Mouse (Mus musculus) right cerebral cortex, postnatal 36 days (tissue): ENCODE data around the gene Csmd2.

Source experiments
- DNase-seq, 2 experiments: peaks; one replicate each; pipeline ENCODE4 v3.0.0; 2022; ENCODE audit warnings: low spot score in 2 of 2, mixed read lengths in 1 of 2

The Csmd2 gene

DNA sequence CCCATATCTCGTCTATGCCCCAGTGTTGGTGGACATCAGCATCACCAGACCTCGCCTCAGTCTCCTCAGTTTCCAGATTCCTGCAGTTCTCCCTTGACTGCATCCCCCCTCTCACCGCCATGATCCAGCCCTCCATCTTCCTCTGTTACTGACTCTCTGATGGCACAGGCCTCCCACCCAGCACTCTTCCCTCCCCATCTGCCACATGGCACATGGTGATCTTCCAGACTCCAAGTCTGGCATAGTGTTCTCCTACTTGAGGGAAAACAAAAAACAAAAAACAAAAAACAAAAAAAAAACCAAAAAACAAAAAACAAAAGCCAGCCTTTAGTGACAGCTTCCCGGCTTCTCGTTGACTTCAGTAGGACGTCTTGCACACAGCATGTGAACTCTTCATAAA lies 339.8 kb downstream of the Csmd2 start:
- DNase-seq = no peak

DNA sequence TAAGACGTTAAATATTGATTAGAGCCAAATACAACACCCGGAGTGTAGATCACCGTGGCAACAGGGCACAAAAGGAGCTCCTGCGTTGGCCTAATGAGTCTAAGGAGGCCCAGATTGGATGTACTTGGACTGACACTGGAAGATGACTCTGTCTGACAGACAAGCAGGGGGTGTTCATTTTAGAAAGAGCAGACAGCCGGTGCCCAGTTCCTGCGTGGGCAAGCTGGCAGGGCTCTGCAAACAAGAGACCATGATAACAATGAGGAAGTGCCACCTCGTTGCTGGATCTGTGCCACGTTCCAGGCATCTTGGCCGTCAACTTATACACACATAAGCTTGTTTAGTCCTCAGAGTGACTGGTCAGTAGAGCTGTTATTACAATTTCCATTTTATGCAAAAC lies 342.9 kb downstream of the Csmd2 start:
- peak; percentile 61 to 62 for DNase-seq

DNA sequence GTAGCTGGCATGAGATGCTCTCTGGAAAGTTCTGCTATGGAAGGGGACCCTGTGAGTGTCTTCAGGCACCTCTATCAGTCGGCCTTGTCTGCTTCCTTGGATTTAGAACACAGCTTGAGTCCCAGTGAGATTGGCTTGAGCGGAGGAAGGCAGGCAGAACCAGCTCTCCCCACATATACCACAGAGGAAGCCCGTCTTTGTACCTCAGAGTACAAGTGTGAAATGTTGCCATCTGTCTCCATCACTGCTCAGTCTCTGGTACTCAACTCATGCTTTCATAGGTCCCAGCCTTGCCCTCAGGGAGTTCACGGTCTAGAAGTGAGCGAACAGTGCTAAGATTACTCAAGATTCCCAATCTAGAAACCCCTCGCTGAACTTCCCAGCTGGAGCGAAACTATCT lies 352.8 kb downstream of the Csmd2 start:
- DNase-seq = no peak

- peak in 1 of 2 experiments; percentile 55 for DNase-seq
These were observed 353.7 kb downstream of the Csmd2 start for GRCm38 (mm10) chr4:128341315-128341714.

DNA sequence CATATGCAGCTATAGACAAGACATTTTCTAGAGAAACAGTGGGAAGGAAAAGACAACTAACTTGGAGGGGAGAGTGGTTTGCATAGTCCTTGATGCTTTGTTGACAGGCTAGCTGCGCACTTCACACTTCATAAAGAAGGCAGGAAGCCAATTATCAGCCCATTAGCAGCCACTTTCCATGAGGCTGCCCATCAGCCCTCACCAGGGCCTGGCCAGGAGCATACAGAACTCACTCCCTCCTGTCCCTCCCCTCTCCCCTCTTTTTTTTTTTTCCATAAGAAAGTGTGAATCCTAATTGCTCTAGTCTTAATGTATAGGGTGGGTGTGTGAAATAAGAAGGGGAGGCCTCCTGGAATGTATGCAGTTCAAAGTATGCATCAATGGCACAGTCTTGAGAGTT lies 354.6 kb downstream of the Csmd2 start:
- no peak for DNase-seq

DNA sequence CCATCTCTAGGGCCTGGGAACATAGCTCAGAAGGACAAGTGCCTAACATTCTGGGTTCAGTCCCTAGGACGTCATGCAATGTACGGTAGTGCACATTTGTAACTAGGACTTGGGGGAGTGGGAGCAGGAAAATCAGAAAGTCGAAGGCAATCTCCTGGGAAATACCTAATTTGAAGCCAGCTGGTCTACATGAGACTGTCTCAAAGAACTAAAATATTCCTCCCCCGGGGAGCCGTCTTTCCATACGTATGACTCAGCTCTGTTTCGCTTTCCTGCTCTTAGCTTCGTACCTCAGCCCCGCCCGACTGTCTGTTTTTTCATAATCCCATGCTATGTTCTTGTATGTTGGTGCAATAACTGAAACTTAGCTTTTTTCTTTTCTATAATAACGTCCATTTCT lies 371.1 kb downstream of the Csmd2 start:
- DNase-seq = peak; percentile 44 to 62

GRCm38 (mm10) chr4:128365851-128366250 lies 378.2 kb downstream of the Csmd2 start:
- no peak for DNase-seq

GRCm38 (mm10) chr4:128368088-128368487 lies 380.4 kb downstream of the Csmd2 start:
- DNase-seq = no peak

- DNase-seq = no peak
These were observed 384.1 kb downstream of the Csmd2 start for GRCm38 (mm10) chr4:128371766-128372165.

DNA sequence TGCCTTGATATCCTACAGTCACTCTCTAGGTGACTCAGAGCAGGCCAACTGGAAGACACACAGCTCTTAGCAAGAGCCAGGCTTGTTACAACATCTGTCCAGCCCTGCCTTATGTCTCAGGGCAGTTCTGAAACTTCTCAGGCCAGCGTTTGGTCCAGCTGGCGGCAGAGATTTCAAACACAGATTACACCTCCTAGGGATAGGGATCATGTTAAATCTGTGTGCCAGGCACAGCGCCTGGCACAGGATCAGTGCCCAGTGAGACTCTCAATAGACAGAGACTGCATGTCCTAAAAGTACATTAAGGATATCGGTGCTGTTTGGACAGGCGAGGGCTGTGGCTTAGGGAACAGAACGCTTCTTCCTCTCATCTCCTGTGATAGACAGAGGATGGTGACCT lies 385.5 kb downstream of the Csmd2 start:
- DNase-seq = no peak

GRCm38 (mm10) chr4:128374051-128374450 lies 386.4 kb downstream of the Csmd2 start:
- no peak for DNase-seq

DNA sequence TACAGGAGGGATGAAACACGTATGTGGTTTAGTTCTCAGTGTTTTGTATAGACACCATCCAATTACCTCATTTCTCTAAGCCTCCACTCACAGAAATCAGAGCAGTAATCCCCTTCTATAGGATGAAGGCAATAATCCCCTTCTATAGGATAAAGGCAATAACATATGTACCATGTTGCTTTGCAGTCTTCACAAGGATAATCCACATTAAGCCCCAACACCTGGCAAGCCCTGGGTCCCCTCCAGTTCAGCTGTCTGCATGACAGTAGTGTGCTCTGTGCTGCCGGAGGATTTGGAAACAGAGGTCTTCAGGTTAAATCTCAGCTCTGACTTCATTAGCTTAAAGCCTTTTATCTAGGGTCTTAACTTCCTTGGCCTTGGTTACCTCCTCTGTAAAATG lies 391.3 kb downstream of the Csmd2 start:
- DNase-seq = no peak

GRCm38 (mm10) chr4:128381331-128381730 lies 393.7 kb downstream of the Csmd2 start:
- no peak for DNase-seq

GRCm38 (mm10) chr4:128383800-128384199 lies 396.1 kb downstream of the Csmd2 start:
- no peak for DNase-seq

DNA sequence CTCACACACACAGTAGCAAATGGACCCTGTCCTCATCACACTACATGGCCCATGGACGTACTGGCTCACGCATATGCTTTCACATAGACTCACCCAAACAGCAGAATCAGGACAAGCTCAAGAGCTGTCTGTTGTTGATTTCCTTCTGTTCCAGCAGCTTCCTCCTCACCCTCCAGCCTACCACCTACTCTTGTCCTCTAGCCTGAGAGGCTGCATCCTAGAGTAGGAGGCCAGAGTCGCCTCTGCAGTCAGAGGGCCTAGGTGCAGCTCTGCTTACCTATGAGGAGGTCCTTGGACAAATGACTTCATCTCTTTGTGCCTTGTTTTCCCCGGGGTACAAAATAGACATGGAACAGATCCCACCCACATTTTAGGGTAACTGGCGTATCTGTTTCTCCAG lies 403.8 kb downstream of the Csmd2 start:
- no peak for DNase-seq

- DNase-seq = no peak
These were observed 404.6 kb downstream of the Csmd2 start for GRCm38 (mm10) chr4:128392279-128392678.

DNA sequence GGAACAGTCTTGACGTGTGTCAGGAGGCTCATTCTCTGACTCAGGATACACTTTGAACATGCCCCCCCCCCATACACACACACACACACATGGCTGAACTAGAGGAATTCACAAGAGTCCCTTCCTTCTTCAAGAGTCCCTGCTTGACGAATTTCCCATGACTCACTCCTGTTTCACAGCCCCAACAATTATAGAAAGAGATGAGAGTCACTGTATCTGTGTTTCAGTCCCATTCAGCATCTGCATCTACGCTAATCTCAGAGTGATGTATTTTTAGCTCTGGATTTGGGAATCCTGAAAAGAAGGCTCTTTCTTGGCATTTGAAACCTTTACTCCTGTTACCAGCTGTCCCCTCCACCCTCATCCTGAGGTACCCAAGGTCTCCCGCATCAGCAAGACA lies 406.2 kb downstream of the Csmd2 start:
- no peak for DNase-seq

DNA sequence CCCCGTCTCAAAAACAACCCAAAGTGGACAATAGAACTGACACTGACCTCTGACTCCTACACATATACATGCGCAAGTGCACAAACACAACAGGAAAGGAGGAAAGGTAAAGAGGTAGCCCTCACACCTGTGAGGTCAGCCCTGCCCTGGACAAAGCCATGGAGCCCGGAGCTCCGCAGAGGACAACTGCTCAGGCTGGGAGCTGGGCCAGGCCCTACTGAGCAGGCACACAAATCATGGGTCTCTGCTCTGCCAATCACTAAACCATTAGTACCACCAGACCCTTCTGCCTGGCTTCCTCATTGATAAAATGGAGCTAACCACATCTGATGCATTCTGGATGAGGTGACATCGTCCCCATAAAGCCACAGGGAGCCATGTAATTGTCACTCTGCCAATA lies 409.0 kb downstream of the Csmd2 start:
- no peak for DNase-seq

DNA sequence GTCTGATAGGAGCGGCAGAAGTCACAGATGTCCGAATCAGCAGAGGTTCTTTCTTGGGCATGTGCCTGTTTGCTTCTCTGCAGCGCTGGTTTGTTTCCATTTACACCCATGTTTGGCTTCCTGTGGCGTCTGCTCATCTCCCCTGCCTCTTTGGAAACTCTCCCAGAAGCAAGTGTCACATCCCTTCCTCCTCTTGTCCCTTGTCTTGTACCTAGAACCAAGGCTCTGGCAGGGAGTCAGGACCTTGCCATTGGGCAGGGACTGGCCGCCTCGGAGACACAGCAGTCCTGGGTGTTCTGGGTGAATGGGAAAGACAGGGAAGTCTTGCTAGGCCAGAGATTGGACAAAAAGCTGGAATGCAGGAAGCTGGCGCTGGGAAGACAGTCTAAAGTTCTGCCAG lies 410.1 kb downstream of the Csmd2 start:
- no peak for DNase-seq

DNA sequence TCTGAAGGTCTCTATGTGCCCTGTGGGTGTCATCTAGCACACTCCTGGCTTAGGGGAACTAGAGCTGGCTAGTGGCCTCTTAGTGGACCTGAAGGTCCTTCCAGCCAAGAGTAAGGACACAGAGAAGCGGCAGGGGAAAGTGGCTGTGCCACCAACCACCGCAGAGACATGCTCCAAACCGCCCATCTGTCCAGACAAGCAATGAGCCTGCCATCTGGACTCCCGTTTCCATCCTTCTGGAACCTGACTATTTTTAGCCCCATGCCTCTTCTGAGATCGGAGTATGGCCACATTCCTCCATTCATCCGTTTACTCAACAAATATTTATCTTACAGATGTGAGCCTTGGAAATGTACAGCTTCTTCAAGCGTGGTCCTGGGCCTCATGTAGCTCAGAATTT lies 411.3 kb downstream of the Csmd2 start:
- peak; percentile 38 to 48 for DNase-seq

GRCm38 (mm10) chr4:128400016-128400415 lies 412.4 kb downstream of the Csmd2 start:
- DNase-seq = peak in 1 of 2 experiments; percentile 50

- no peak for DNase-seq
These were observed 413.9 kb downstream of the Csmd2 start for GRCm38 (mm10) chr4:128401591-128401990.

DNA sequence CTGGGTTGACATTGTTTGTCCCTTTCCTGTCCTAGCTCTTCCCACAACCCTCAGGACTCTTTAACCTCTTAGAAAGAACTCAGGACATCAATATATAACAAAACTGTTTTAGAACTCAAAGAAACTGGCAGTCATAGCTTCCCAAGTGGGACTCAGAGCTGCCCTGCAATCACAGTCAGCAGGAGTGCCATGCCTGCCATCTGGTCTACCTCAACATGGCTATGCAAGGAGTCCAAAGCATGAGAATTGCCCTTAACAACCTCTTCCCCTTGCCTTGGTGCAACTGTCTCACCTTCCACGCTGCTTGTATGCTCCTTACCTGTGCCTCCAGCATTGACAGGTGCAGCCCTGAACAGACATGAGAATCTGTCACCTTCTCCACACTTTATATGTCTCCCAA lies 415.0 kb downstream of the Csmd2 start:
- DNase-seq = no peak

GRCm38 (mm10) chr4:128405576-128405975 lies 417.9 kb downstream of the Csmd2 start:
- DNase-seq = no peak
